Mouse (Mus musculus): ENCODE measurements around the gene Disp1. TPM values are rescaled to one million over a fixed set of nuclear protein-coding genes. Genes with fewer than 3 reads are reported as not detected.

The Disp1 gene
- total and polyA plus RNA-seq, 2 experiments from 2014 or later: 6.3 to 7.2 TPM

- no peaks in the 10 kb centered on the region for H3K9me3 ChIP-seq (ENCODE audit: low read length)
- DNase-seq (no peak), ATAC-seq (no peak)
- no peak overlapping the region for H3K4me3 ChIP-seq (ENCODE audit: low read depth, low read length)
- H3K36me3 ChIP-seq (ENCODE audit: insufficient read depth): no peaks in the 10 kb centered on the region
- no peak for TF ChIP-seq CTCF (IDR thresholded peaks at IDR 0.05; ENCODE audit: low read depth)
- no peaks in the 10 kb centered on the region; the same call in 1 of the 2 replicates for H3K27me3 ChIP-seq (ENCODE audit: insufficient read depth, low read length)
- no peak overlapping the region for H3K4me2 ChIP-seq (ENCODE audit: low read depth)
- 82% methylated on average over 7 of the region's 7 CpGs for WGBS
- H3K27ac ChIP-seq (ENCODE audit: low read depth, low read length): no peak overlapping the region
- no peaks in the 10 kb centered on the region for H3K4me1 ChIP-seq (ENCODE audit: insufficient read depth)
- H3K9ac ChIP-seq: no peak overlapping the region
Observed at GRCm38 (mm10) chr1:183227469-183227868, 6.1 kb upstream of the Disp1 start.

GRCm38 (mm10) chr1:183219021-183219420 is 2.3 kb downstream of the Disp1 start:
- Histone ChIP-seq H3K4me2 (ENCODE audit: low read depth) (no peak overlapping the region), H3K9ac (no peak overlapping the region), H3K4me3 (ENCODE audit: low read depth, low read length) (no peak overlapping the region), H3K27me3 (ENCODE audit: insufficient read depth, low read length) (no peaks in the 10 kb centered on the region), H3K27ac (ENCODE audit: low read depth, low read length) (no peak overlapping the region), H3K9me3 (ENCODE audit: low read length) (no peaks in the 10 kb centered on the region), H3K36me3 (ENCODE audit: insufficient read depth) (no peaks in the 10 kb centered on the region), H3K4me1 (ENCODE audit: insufficient read depth) (0 out of 2 replicates have a peak, but pooled peaks cover 3% of the 10 kb centered on the region)
- WGBS: 91% methylated on average over 6 of the region's 6 CpGs
- no peak for DNase-seq
- no peak for ATAC-seq
- TF ChIP-seq CTCF (IDR thresholded peaks at IDR 0.05; ENCODE audit: low read depth): no peak

- no peaks in the 10 kb centered on the region for H3K27me3 ChIP-seq (ENCODE audit: insufficient read depth, low read length)
- ATAC-seq: no peak
Observed at GRCm38 (mm10) chr1:183216691-183217090, 4.6 kb downstream of the Disp1 start.

GRCm38 (mm10) chr1:183215706-183216105 is 5.6 kb downstream of the Disp1 start:
- WGBS: 84% methylated on average over 6 of the region's 6 CpGs
- Histone ChIP-seq H3K9me3 (ENCODE audit: low read length) (no peaks in the 10 kb centered on the region), H3K27me3 (ENCODE audit: insufficient read depth, low read length) (no peaks in the 10 kb centered on the region)

More at GRCm38 (mm10) chr1:183216691-183217090, 4.6 kb downstream of the Disp1 start:
- H3K9ac ChIP-seq: no peak overlapping the region
- H3K4me3 ChIP-seq (ENCODE audit: low read depth, low read length): no peak overlapping the region
- no peaks in the 10 kb centered on the region for H3K9me3 ChIP-seq (ENCODE audit: low read length)
- no peak overlapping the region for H3K27ac ChIP-seq (ENCODE audit: low read depth, low read length)
- TF ChIP-seq CTCF (IDR thresholded peaks at IDR 0.05; ENCODE audit: low read depth): no peak
- no peak for DNase-seq
- 0 out of 2 replicates have a peak, but pooled peaks cover 3% of the 10 kb centered on the region for H3K4me1 ChIP-seq (ENCODE audit: insufficient read depth)
- H3K36me3 ChIP-seq (ENCODE audit: insufficient read depth): no peaks in the 10 kb centered on the region
- WGBS: 47% methylated on average over 4 of the region's 4 CpGs
- no peak overlapping the region for H3K4me2 ChIP-seq (ENCODE audit: low read depth)

GRCm38 (mm10) chr1:183213850-183214249 is 7.5 kb downstream of the Disp1 start:
- no peak for TF ChIP-seq CTCF (IDR thresholded peaks at IDR 0.05; ENCODE audit: low read depth)
- ATAC-seq: no peak
- Histone ChIP-seq H3K9ac (no peak overlapping the region), H3K27ac (ENCODE audit: low read depth, low read length) (no peak overlapping the region), H3K9me3 (ENCODE audit: low read length) (no peaks in the 10 kb centered on the region), H3K4me2 (ENCODE audit: low read depth) (no peak overlapping the region), H3K36me3 (ENCODE audit: insufficient read depth) (no peaks in the 10 kb centered on the region), H3K27me3 (ENCODE audit: insufficient read depth, low read length) (no peaks in the 10 kb centered on the region), H3K4me1 (ENCODE audit: insufficient read depth) (no peaks in the 10 kb centered on the region), H3K4me3 (ENCODE audit: low read depth, low read length) (no peak overlapping the region)
- no peak for DNase-seq
- WGBS: 90% methylated on average over 6 of the region's 6 CpGs

More at GRCm38 (mm10) chr1:183215706-183216105, 5.6 kb downstream of the Disp1 start:
- Histone ChIP-seq H3K36me3 (ENCODE audit: insufficient read depth) (no peaks in the 10 kb centered on the region), H3K4me2 (ENCODE audit: low read depth) (no peak overlapping the region), H3K4me1 (ENCODE audit: insufficient read depth) (0 out of 2 replicates have a peak, but pooled peaks cover 2% of the 10 kb centered on the region), H3K9ac (no peak overlapping the region), H3K4me3 (ENCODE audit: low read depth, low read length) (no peak overlapping the region), H3K27ac (ENCODE audit: low read depth, low read length) (no peak overlapping the region)
- DNase-seq (no peak), ATAC-seq (no peak)
- TF ChIP-seq CTCF (IDR thresholded peaks at IDR 0.05; ENCODE audit: low read depth): no peak

- peak; percentile 51 for DNase-seq
- no peak overlapping the region for H3K9ac ChIP-seq
- TF ChIP-seq CTCF (IDR thresholded peaks at IDR 0.05; ENCODE audit: low read depth): no peak
Observed at GRCm38 (mm10) chr1:183212757-183213211, 8.5 kb downstream of the Disp1 start.

GRCm38 (mm10) chr1:183210115-183210514 is 11.2 kb downstream of the Disp1 start:
- TF ChIP-seq CTCF (IDR thresholded peaks at IDR 0.05; ENCODE audit: low read depth): no peak
- Histone ChIP-seq H3K4me3 (ENCODE audit: low read depth, low read length) (no peak overlapping the region), H3K4me2 (ENCODE audit: low read depth) (no peak overlapping the region), H3K36me3 (ENCODE audit: insufficient read depth) (no peaks in the 10 kb centered on the region), H3K27me3 (ENCODE audit: insufficient read depth, low read length) (no peaks in the 10 kb centered on the region), H3K4me1 (ENCODE audit: insufficient read depth) (no peaks in the 10 kb centered on the region), H3K27ac (ENCODE audit: low read depth, low read length) (no peak overlapping the region), H3K9ac (no peak overlapping the region), H3K9me3 (ENCODE audit: low read length) (no peaks in the 10 kb centered on the region)
- DNase-seq (no peak), ATAC-seq (no peak)
- 89% methylated on average over 8 of the region's 8 CpGs for WGBS

More at GRCm38 (mm10) chr1:183212757-183213211, 8.5 kb downstream of the Disp1 start:
- H3K36me3 ChIP-seq (ENCODE audit: insufficient read depth): no peaks in the 10 kb centered on the region
- H3K9me3 ChIP-seq (ENCODE audit: low read length): no peaks in the 10 kb centered on the region
- H3K4me2 ChIP-seq (ENCODE audit: low read depth): no peak overlapping the region
- 50% methylated on average over 6 of the region's 6 CpGs for WGBS
- no peak overlapping the region for H3K4me3 ChIP-seq (ENCODE audit: low read depth, low read length)
- no peaks in the 10 kb centered on the region for H3K4me1 ChIP-seq (ENCODE audit: insufficient read depth)
- ATAC-seq: peak; percentile 53
- H3K27ac ChIP-seq (ENCODE audit: low read depth, low read length): no peak overlapping the region
- H3K27me3 ChIP-seq (ENCODE audit: insufficient read depth, low read length): no peaks in the 10 kb centered on the region
